Mouse (Mus musculus): ENCODE data around the gene Ribc2.
A peak's percentile ranks its signal among the peaks of the same experiment; 100 is the strongest.

The Ribc2 gene

DNA sequence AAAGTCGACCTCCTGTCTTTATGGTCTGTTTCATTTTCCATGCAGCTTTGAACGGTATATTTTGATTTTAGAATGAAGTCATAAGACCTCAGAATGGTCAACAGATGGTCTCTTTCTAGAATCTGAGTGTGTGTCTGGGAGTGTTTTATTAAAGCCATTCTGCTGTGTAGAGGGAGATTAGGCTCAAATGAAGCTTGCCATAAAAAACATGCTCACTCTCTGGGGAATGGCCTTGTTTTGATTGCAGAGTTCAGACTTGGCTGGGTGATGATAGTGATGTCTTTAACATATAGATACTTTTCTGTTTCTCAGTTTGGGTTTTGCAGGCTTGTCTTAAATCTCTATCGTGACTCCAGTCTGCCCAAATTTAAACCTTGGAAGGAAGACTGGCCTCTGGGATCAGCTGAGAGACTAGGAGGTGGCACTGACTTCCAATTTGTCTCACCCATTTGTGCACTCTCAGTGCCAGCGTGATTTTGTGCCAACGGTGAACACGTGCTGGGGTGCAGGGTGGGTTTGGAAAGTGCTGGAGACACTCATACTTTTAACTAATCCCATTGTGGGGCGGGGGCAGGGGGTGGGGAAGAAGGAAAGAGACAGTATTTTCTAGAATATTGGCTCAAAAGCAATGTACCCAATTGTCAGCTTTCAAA is 47.8 kb downstream of the Ribc2 start:
- peak; percentile 50 for DNase-seq (ENCODE audit: low read depth, low spot score)

- DNase-seq (ENCODE audit: low read depth, low spot score): no peak
Observed at GRCm38 (mm10) chr15:85180368-85180767, 48.5 kb downstream of the Ribc2 start.

- DNase-seq (ENCODE audit: low read depth, low spot score): no peak
Observed at GRCm38 (mm10) chr15:85182063-85182462, 50.2 kb downstream of the Ribc2 start.

DNA sequence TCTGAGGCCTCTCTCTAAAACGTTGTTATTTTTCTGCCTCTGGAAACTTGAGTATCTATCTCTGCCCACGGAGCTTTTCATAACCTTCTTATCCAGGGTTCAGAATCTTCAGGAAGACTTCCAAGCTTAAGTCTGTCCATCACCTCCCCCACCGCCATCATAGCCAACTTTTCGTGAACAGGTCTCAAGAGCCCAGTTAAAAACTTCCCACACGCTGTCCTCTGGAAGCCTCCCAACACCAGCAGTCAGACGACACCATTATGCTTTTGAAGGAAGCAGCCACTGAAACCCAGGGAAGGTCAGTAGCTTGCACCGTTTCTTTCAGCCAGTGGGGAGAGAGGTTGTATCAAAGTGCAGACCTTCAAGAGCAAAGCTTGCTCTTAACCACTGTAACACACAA is 55.0 kb downstream of the Ribc2 start:
- DNase-seq (ENCODE audit: low read depth, low spot score): no peak

GRCm38 (mm10) chr15:85188167-85188778 is 56.4 kb downstream of the Ribc2 start:
- DNase-seq (ENCODE audit: low read depth, low spot score): no peak
